7 mouse cellular contexts compared by ENCODE assay signal in genomic region chr6:115774501-115774921, GRCm38 (mm10). TPM values are rescaled to one million over a fixed set of nuclear protein-coding genes. Genes with fewer than 3 reads are reported as not detected.
DNase-seq lines count a peak whose midpoint lies in the region; ATAC-seq lines count a peak whose summit lies in the region.

Gene Cand2, plus strand, starts transcription at chr6:115774538.

- H3K27me3 ChIP-seq in intestine, embryonic 15.5 days (replicated peaks) = no peaks in the 10 kb centered on the region

- H3K9me3 ChIP-seq in intestine, embryonic 15.5 days = no peaks in the 10 kb centered on the region

- H3K4me1 ChIP-seq in intestine, embryonic 15.5 days (replicated peaks) = peaks cover 21% of the 10 kb centered on the region

- peak; percentile 48 for ATAC-seq in CD4-positive, CD25-positive, alpha-beta regulatory T cell, adult 4 months
- ATAC-seq in intestine, embryonic 15.5 days = peak; percentile 83

- no peaks in the 10 kb centered on the region for H3K36me3 ChIP-seq in intestine, embryonic 15.5 days

- intact Hi-C loops in gastrocnemius, postnatal 36 days (cut with DNase I) = no loop called here

- peak within 1 kb of the TSS; percentile 76 for H3K9ac ChIP-seq in intestine, embryonic 15.5 days

- WGBS in intestine, embryonic 15.5 days = under 1% methylated on average over 26 of the region's 28 CpGs

- peak; percentile 75 for DNase-seq in MN1 (ENCODE audit: low spot score)
- peak; percentile 38 to 50 for DNase-seq in cerebellum, postnatal 36 days
- DNase-seq in gastrocnemius, postnatal 36 days = peak in 1 of 2 experiments; percentile 33
- DNase-seq in lung, postnatal 4 days = peak; percentile 66
- DNase-seq in spleen, postnatal 4 days (ENCODE audit: low spot score in 2 of 2) = peak; percentile 41 to 81

- peak within 1 kb of the TSS; percentile 77 for H3K4me3 ChIP-seq in intestine, embryonic 15.5 days (replicated peaks)

- peak within 1 kb of the TSS; percentile 68 for H3K27ac ChIP-seq in intestine, embryonic 15.5 days

- peak within 1 kb of the TSS; percentile 84 for H3K4me2 ChIP-seq in intestine, embryonic 15.5 days (replicated peaks)

RNA-seq across cellular contexts. Expression of gene Cand2, which starts in this region (rescaled TPM):
- 1 to 10 TPM; 3.7 to 4.5 TPM for polyA plus RNA-seq in CD4-positive, CD25-positive, alpha-beta regulatory T cell, adult 4 months (2017; shearing (Covaris generic))
- 10 to 100 TPM; 66.8 to 71.3 TPM for total RNA-seq in gastrocnemius, postnatal 36 days (2021)
- polyA plus RNA-seq in intestine, embryonic 15.5 days (2015; fragmentation: Nextera tagmentation; extraction: Ambion mirVana) = 16.8 and 17.2 TPM in 2 replicates
